8 mouse cellular contexts compared by ENCODE assay signal in genomic region chr6:99485884-99486640, GRCm38 (mm10). TPM values are rescaled to one million over a fixed set of nuclear protein-coding genes. Genes with fewer than 3 reads are reported as not detected.
A peak's percentile ranks its signal among the peaks of the same experiment; 100 is the strongest.
DNase-seq lines count a peak whose midpoint lies in the region; ATAC-seq lines count a peak whose summit lies in the region.

No protein-coding gene starts in this region.

- intact Hi-C loops in gastrocnemius, postnatal 14 days (cut with DNase I; ENCODE audit: low total_unique reads), result no loop called here

- H3K27me3 ChIP-seq in intestine, embryonic 16.5 days (replicated peaks; ENCODE audit: control insufficient read depth, insufficient read depth, low read length), result no peaks in the 10 kb centered on the region

- 0 out of 2 replicates have a peak overlapping the region, but pooled peaks have one; percentile 46 for H3K9ac ChIP-seq in intestine, embryonic 16.5 days (ENCODE audit: low read depth, low read length)

- H3K4me3 ChIP-seq in intestine, embryonic 16.5 days (ENCODE audit: low read length), result no peak overlapping the region

- no peaks in the 10 kb centered on the region for H3K9me3 ChIP-seq in intestine, embryonic 16.5 days (ENCODE audit: control insufficient read depth, low read length)

- WGBS in intestine, embryonic 16.5 days, result 70% methylated on average over 12 of the region's 12 CpGs

- peaks cover 34% of the 10 kb centered on the region for H3K4me1 ChIP-seq in intestine, embryonic 16.5 days (ENCODE audit: control insufficient read depth, insufficient read depth, low read length)

- H3K4me2 ChIP-seq in intestine, embryonic 16.5 days (ENCODE audit: low read depth, low read length), result peak overlapping the region; percentile 52

- peak overlapping the region; percentile 96 for H3K27ac ChIP-seq in intestine, embryonic 16.5 days (ENCODE audit: low read length)

- ATAC-seq in intestine, embryonic 16.5 days, result peak; percentile 12; the same call in 1 of the 2 replicates
- no peak; the same call in 1 of the 2 replicates for ATAC-seq in frontal cortex, adult (ENCODE audit: low TSS enrichment)

- no peaks in the 10 kb centered on the region for H3K36me3 ChIP-seq in intestine, embryonic 16.5 days (ENCODE audit: control insufficient read depth, insufficient read depth, low read length)

- DNase-seq in adrenal gland, adult (ENCODE audit: inconsistent age in 2 of 2, low spot score in 1 of 2), result peak; percentile 38 to 62
- no peak for DNase-seq in adrenal gland, postnatal 10 days
- DNase-seq in ovary, postnatal 36 days (ENCODE audit: low spot score), result peak; percentile 20
- DNase-seq in ovary, adult 18-20 months (ENCODE audit: low spot score), result no peak
- DNase-seq in gastrocnemius, postnatal 14 days, result peak; percentile 30
- DNase-seq in neural tube, embryonic 10.5 days (ENCODE audit: extremely low spot score, low spot score), result peak; percentile 30

RNA-seq across cellular contexts. Expression of gene Foxp1, which starts 36.5 kb away (rescaled TPM):
- 10 to 100 TPM; 44.7 to 51.6 TPM for total RNA-seq in adrenal gland, postnatal 10 days (2021)
- total RNA-seq in gastrocnemius, postnatal 14 days (2021), result 10 to 100 TPM; 18.0 to 20.7 TPM
- 74.8 and 74.9 TPM in 2 replicates for polyA plus RNA-seq in intestine, embryonic 16.5 days (2015; fragmentation: Nextera tagmentation; extraction: Ambion mirVana)

Comparison
In these comparisons a context has a peak if more than half of its experiments do, and no peak if none do; other contexts are left out.
1. DNase-seq: peak in adrenal gland, adult (2 of 2), ovary, postnatal 36 days (single experiment), gastrocnemius, postnatal 14 days (single experiment) and neural tube, embryonic 10.5 days (single experiment); none in adrenal gland, postnatal 10 days (single experiment) and ovary, adult 18-20 months (single experiment).